Mouse (Mus musculus) bone marrow, adult 2 months (tissue): Measurements from ENCODE around the gene Esr2. TPM values are rescaled to one million over a fixed set of nuclear protein-coding genes. Genes with fewer than 3 reads are reported as not detected.

Source experiments
- H3K27ac ChIP-seq: fragments of 200-500 bp; 2 replicates; pipeline ENCODE4 v1.5.1; 2012; ENCODE audit warnings: low read depth, mild to moderate bottlenecking, control low read depth, inconsistent platforms, low read length; ENCODE audit not compliant: control insufficient read depth, poor library complexity, insufficient read depth
- H3K4me1 ChIP-seq: fragments of 200-500 bp; 2 replicates; pipeline ENCODE4 v1.6.1; 2011; ENCODE audit warnings: low read length; ENCODE audit not compliant: control insufficient read depth, insufficient read depth
- H3K4me3 ChIP-seq: fragments of 200-500 bp; replicated peaks from 2 replicates; pipeline ENCODE3; 2011; ENCODE audit warnings: mild to moderate bottlenecking, low read depth, low read length, control low read depth; ENCODE audit not compliant: control insufficient read depth
- CTCF ChIP-seq: fragments of 200-500 bp; IDR thresholded peaks from 2 replicates; pipeline ENCODE4 v1.5.1; 2011; ENCODE audit warnings: low read length, control low read depth; ENCODE audit not compliant: control insufficient read depth, insufficient read depth
- POLR2A ChIP-seq: fragments of 200-500 bp; IDR thresholded peaks from 2 replicates; pipeline ENCODE4 v1.6.1; 2011; ENCODE audit warnings: low read depth, mild to moderate bottlenecking, control low read depth, low read length, borderline replicate concordance; ENCODE audit not compliant: control insufficient read depth
- WGBS: fragments of 180-500 bp; shearing (Covaris S2); methylation state at CpG from one replicate; pipeline ENCODE4 v1.1.7; 2018; 5-methylcytosine and 5-hydroxymethylcytosine counted together
- polyA plus RNA-seq: library from polyadenylated mRNA; stranded (reverse); fragments of >200 nt; gene quantifications from 2 replicates; pipeline ENCODE4 v1.2.4, GENCODE M21; 2011; ENCODE audit warnings: low replicate concordance; ENCODE audit not compliant: missing spikeins, insufficient read depth, insufficient read length

Esr2 gene
- polyA plus RNA-seq, 1 experiment = not detected

DNA sequence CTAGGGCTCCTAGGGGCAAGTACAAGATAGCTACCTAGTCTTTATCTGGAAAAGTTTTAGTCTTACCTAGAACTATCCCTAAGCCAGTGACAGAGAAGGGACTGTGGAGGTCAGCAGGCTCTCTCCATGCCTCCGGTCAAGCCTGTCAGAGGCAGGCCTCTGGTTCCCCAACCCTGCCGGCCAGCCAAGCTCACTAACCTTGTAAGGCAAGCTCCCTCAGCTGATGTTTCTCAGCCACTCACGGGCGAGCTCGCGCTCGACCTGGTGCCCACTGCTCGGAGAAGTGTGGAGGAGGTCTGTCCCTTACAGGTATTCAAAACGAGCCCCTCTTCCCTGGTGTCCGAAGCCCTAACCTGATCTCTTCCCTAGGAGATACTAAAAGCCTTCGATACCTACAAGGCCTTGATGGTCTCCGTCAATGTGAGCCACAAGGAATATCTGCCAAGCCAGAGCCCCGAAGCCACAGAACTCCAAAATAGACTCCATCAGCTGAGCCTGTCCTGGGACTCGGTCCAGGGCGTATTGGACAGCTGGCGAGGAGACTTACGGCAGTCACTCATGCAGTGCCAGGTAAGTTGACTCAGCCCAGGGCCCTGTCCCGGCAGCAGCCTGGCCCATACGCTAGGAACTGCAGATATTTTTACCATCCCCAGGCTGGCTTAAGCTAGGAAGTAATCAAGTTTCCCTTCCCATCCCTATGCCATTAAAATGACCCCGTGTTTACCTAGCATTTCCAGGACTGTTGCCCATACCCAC, 72.3 kb downstream of the Esr2 start:
- Histone ChIP-seq H3K4me3 (no peak overlapping the region), H3K27ac (no peak overlapping the region), H3K4me1 (no peaks in the 10 kb centered on the region)
- WGBS = 88% methylated on average over 20 of the region's 20 CpGs
- TF ChIP-seq POLR2A (no peak), CTCF (no peak)

DNA sequence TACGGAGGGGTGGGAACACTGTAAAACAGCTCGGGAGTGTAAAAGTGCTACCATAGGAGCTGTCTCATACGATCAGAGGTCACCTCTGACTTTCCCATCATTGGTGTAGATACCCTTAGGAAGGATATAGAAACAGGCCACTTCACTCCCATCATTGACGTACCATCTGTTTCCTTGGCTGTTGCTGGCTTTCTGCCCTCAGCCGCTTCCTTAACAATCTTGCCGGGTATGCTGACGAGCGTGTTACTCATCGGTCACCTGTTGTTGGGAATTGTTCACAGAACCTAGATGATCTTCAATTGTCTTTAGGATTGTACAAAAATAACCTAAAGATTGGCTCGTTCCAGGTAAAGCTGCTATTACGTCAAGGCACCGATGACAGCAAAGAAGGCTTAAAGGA, 74.4 kb downstream of the Esr2 start:
- 83% methylated on average over 12 of the region's 12 CpGs for WGBS

DNA sequence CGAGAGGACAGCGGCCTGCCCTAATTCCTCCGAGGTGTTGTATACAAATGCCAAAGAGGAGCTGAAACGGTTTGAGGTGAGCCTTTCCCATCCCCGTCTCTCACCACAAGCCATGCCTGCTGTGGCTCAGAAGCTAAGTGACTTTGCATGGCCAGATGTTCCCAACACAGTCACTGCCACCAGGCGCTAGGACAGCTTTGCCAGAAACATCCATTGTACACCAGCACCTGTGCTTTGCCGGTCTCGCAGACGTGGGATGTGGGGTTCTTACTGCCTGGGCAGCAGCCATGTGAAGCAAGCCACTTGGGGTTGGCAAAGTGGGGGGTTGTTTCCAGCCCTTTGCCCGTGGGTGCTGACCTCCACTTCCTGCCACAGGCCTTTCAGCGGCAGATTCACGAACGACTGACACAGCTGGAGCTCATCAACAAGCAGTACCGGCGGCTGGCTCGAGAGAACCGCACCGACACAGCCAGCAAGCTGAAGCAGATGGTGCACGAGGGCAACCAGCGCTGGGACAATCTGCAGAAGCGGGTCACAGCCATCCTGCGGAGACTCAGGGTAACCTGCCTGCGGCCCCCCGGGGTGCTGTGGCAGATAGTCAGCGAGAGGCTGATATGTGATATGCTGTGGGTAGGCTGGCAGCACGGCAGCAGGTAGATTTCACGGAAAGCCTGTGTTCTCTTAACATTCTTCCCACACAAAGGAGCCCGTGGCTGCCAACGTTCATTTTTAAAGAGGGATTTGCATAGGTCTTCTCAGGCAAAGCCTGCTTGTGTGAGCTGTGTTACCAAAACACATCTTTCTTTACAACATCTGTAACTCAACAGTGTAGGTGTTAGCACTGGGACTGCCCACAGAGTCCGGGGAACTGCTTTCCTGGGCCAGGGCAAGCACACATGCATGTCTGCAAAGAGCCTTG, 81.7 kb downstream of the Esr2 start:
- no peak for TF ChIP-seq CTCF
- WGBS = 73% methylated on average over 30 of the region's 30 CpGs
- Histone ChIP-seq H3K4me1 (no peaks in the 10 kb centered on the region), H3K27ac (no peak overlapping the region), H3K4me3 (no peak overlapping the region)

More for the DNA sequence above, 74.4 kb downstream of the Esr2 start:
- no peak overlapping the region for H3K4me3 ChIP-seq
- no peak overlapping the region for H3K27ac ChIP-seq
- TF ChIP-seq POLR2A (no peak), CTCF (no peak)
- no peaks in the 10 kb centered on the region for H3K4me1 ChIP-seq

DNA sequence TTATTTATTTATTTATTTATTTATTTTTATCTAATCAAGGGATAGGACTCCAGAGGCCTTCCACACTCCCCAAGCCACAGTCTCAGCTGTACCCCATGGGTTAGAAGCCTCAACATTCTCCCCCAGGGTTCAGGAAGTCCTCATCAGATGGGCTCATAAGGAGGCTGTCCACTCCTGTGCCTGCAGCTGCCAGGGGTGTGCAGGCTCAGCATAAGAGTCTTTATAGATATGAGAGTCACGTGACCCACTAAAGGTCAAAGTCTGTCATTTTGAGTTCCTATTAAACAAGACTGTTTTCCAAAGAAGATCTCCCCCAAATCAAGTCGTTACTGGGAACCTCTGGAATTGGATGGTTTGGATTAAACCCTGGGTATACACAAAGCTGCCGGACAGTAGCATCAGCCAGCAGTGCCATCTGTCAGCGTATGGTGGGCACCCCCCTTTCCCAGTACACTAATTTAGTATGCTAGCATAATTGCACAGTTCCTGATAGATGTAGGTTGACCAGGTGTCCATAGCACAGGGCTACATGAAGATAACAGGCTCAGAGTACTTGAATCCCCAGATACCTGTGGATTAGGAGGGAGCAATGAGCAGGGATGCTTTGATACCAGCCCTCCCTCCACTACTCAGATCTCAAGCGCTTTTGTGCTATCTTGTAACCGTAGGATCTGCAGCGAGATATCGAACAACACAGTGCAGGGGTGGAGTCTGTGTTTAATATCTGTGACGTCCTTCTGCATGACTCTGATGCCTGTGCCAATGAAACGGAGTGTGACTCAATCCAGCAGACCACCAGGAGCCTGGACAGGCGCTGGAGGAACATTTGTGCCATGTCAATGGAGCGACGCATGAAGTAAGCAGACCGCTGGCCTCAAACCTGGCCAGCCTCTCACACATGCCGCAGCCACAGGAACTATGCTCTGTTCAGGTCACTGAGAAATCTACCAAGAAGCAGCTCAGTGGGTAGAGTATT, 83.2 kb downstream of the Esr2 start:
- TF ChIP-seq CTCF (no peak), POLR2A (no peak)
- WGBS = 85% methylated on average over 15 of the region's 15 CpGs

DNA sequence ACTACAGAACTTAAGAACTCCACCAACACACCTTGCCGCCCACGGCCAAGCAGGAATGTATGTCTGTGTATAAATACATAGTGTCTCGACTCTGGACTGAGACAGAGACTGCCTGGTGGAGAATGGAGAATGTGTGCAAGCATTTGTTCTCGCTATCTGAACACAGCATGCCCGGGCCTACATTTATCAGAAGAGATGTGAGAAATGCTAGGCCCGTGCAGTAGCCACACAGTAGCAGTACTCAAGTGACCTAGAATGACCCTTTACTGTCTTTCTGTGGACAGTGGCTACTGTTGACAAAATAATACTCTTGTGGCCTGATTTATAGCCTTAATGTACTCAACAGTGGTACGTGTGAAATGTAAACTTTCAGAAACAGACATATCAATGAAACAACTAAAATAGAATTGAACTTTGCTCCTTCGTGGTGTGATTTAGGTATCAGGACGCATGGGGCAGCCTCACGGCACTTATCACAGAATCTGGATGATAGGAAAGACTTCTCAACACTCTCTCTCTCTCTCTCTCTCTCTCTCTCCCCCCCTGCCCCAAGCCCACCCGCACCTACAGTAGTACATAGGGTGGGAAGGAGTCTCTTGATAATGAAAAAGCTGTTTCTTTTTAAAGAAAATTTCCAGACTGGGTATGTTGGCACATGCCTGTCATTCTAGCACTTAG, 84.1 kb downstream of the Esr2 start:
- 81% methylated on average over 11 of the region's 11 CpGs for WGBS
- TF ChIP-seq CTCF (no peak), POLR2A (no peak)
- Histone ChIP-seq H3K27ac (no peak overlapping the region), H3K4me1 (no peaks in the 10 kb centered on the region), H3K4me3 (no peak overlapping the region)

More for the DNA sequence above, 83.2 kb downstream of the Esr2 start:
- H3K27ac ChIP-seq = no peak overlapping the region
- no peaks in the 10 kb centered on the region for H3K4me1 ChIP-seq
- H3K4me3 ChIP-seq = no peak overlapping the region

DNA sequence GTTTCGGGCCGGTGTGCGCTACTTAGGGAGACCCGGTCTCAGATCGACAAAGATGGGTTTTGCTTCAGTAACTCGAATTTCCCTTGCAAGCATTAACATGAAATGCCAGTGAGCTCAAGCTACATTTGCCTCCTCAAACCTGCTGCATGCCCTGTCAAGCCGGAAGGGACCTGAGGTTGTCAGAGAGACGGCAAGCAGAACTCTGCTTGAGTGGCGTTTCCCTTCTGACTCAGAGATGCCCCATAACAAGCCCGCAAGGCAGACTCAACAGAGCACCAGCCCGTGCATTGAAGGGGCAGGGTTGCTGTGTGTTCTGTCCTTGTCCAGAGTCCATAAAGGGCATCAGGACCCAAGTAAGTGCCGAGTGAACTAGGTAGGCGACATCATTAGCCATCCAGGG, 90.0 kb downstream of the Esr2 start:
- Histone ChIP-seq H3K4me3 (peak overlapping the region; percentile 1), H3K4me1 (no peaks in the 10 kb centered on the region), H3K27ac (no peak overlapping the region)
- WGBS = 49% methylated on average over 13 of the region's 13 CpGs
- TF ChIP-seq POLR2A (no peak), CTCF (no peak)

DNA sequence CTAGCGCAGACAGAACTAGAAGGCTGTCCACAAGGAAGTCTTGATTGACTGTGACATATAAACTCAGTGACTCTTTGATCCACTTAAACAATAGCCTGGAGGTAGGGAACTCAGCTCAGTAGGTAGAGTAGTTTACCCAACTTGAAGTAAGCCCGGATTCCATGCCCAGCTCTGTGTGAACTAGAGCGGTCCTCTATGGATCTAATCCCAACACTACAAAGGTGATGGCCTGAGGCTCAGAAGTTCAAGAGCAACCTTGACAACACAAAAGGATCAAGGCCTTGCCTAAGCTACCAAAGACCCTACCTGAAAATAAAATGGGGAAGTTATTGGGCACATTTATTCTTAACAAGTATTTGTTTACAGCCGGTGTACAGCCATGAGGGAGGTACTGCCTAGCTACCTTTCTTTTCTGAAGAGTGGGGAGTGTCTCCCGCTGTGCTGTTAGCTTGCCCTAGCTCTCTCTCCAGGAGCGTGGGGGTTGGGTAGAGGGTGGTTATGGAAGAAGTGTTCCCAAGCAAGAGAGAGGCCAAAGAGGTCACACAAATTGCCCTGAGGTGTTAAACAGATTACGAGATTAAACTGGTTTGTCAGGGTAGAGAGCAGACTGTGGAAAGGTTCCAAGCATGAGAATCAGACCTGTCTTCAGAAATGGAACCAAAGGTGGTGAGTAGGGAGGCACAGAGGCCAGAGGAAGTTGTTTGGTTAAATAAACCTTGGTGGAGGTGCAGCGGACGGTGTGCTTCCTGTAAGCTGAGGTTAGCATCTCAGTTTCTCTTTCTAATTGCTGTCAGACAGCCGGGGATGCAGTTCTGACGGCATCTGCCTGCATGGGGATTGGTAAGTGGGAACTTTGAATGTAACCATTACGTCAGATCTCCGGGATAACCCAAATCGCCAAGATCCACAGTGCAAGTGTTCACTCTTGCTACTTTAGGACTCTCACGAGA, 90.8 kb downstream of the Esr2 start:
- no peak for TF ChIP-seq CTCF
- TF ChIP-seq POLR2A = no peak
- H3K4me3 ChIP-seq = peak overlapping the region; percentile 1
- H3K4me1 ChIP-seq = no peaks in the 10 kb centered on the region
- 61% methylated on average over 15 of the region's 15 CpGs for WGBS
- H3K27ac ChIP-seq = 0 out of 2 replicates have a peak overlapping the region, but pooled peaks have one; percentile 12
